Mouse (Mus musculus): ENCODE results near the gene Rnf44. TPM values are rescaled to one million over a fixed set of nuclear protein-coding genes. Genes with fewer than 3 reads are reported as not detected.

The Rnf44 gene
- polyA plus RNA-seq, 1 experiment from 2014 or later: 115 TPM

DNA sequence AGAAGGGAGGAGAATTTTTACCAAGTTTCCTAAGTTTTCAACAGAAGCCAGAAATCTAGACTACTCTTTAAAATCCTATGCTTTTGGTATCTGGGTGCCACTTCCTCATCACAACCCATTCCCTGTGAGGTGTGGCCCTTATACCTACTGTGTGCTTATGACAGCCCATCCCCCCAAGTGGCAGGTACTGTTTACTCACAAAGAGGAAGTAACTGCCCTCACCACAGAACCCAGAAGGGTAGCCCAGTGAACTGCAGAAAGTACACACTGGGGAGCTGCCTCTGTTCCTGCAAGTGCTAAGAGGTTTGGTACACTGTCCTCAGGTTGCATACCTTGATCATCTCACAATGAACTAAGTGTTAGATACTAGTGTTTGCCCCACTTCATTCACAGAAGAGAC is 2.0 kb downstream of the Rnf44 start:
- Histone ChIP-seq H3K27ac (ENCODE audit: low read depth, low read length) (no peak overlapping the region), H3K9ac (ENCODE audit: low read depth, low read length) (0 out of 2 replicates have a peak overlapping the region, but pooled peaks have one; percentile 92), H3K4me2 (replicated peaks; ENCODE audit: low read depth, low read length) (no peak overlapping the region), H3K4me1 (replicated peaks; ENCODE audit: control insufficient read depth, insufficient read depth, low read length) (peaks cover 9% of the 10 kb centered on the region), H3K36me3 (ENCODE audit: control insufficient read depth, insufficient read depth, low read length) (no peaks in the 10 kb centered on the region), H3K27me3 (ENCODE audit: control insufficient read depth, insufficient read depth, low read length) (no peaks in the 10 kb centered on the region), H3K4me3 (ENCODE audit: low read depth, low read length) (no peak overlapping the region), H3K9me3 (ENCODE audit: control insufficient read depth, low read length) (no peaks in the 10 kb centered on the region)
- ATAC-seq (ENCODE audit: low FRiP score): no peak
- DNase-seq (ENCODE audit: low spot score): no peak

DNA sequence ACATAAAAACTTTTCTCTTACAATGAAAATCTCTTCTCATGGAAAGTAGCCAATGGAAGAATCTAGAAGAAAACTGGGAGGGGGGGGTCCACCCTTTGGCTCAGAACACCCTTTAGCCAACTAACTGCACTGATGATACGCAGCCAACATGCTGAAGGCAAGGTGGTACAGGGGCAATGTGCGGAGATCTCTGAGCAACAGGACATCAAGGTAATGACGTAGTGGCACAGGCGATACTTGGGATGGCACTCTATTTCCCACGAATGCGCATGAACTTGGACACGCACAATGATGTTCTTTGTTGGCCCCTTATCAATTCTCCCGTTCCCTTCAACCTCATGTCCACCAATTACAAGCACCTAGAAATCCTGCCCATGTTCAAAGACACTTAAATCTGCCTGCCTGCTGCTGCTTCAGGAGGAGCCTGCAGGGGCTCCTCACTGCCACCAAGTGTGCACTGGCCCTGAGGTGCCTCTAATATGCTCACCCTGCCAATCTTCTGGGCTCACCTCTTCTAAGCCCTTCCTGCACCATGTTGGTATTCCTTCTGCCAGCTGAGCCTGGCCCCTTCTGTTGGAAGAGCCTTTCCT is 3.5 kb downstream of the Rnf44 start:
- H3K4me1 ChIP-seq (replicated peaks; ENCODE audit: control insufficient read depth, insufficient read depth, low read length): peaks cover 15% of the 10 kb centered on the region
- no peaks in the 10 kb centered on the region for H3K27me3 ChIP-seq (ENCODE audit: control insufficient read depth, insufficient read depth, low read length)
- DNase-seq (ENCODE audit: low spot score): no peak
- no peak overlapping the region for H3K27ac ChIP-seq (ENCODE audit: low read depth, low read length)
- H3K4me3 ChIP-seq (ENCODE audit: low read depth, low read length): no peak overlapping the region
- H3K9ac ChIP-seq (ENCODE audit: low read depth, low read length): no peak overlapping the region
- H3K4me2 ChIP-seq (replicated peaks; ENCODE audit: low read depth, low read length): no peak overlapping the region
- no peaks in the 10 kb centered on the region for H3K9me3 ChIP-seq (ENCODE audit: control insufficient read depth, low read length)
- 93% methylated on average over 8 of the region's 8 CpGs for WGBS
- ATAC-seq (ENCODE audit: low FRiP score): no peak
- no peaks in the 10 kb centered on the region for H3K36me3 ChIP-seq (ENCODE audit: control insufficient read depth, insufficient read depth, low read length)

DNA sequence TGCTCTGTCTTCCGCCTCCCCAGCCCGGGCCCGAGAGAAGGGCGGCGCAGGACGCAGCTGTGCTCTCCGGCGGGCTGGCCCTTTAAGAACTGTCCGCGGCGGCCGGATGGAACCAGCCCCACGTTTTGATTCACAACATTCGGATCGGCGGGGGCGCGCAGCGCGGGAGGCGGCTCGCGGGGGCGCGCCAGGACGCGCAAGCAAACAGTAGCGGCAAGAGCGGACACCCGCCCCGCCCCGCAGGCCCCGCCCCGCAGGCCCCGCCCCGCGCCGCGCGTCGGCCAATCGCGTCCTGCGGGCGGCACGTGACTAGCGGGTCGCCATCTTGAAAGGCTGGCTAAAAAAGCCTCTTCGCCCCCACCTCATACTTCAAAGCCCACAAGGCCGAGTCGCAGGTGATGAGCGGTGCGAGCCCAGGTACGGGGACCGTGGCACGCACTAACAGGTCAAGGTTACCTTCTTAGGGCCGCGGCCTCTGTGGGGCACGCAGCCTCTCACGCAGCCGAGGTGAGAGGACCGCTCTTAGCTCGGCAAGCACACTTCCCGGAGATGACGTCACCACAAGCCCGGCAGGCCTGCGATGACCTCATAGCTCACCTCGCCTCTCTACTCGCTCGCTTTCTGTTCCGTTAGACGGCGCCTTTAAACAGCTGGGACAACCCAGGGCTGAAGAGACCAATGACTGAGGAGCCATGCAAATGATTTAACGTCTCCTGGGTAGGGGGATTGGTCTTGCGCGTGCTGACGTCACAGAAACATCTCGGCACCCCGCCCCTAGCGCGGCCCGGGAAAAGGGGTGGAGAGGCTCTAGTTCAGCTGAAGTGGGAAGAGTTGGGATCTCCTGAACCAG is 5.9 kb downstream of the Rnf44 start:
- Histone ChIP-seq H3K27ac (ENCODE audit: low read depth, low read length) (peak overlapping the region; percentile 97), H3K4me3 (ENCODE audit: low read depth, low read length) (peak overlapping the region; percentile 97), H3K36me3 (ENCODE audit: control insufficient read depth, insufficient read depth, low read length) (peaks cover 7% of the 10 kb centered on the region), H3K9me3 (ENCODE audit: control insufficient read depth, low read length) (no peaks in the 10 kb centered on the region), H3K27me3 (ENCODE audit: control insufficient read depth, insufficient read depth, low read length) (no peaks in the 10 kb centered on the region), H3K9ac (ENCODE audit: low read depth, low read length) (peak overlapping the region; percentile 99), H3K4me1 (replicated peaks; ENCODE audit: control insufficient read depth, insufficient read depth, low read length) (peaks cover 18% of the 10 kb centered on the region), H3K4me2 (replicated peaks; ENCODE audit: low read depth, low read length) (peak overlapping the region; percentile 89)
- ATAC-seq (ENCODE audit: low FRiP score) (peak; percentile 92), DNase-seq (ENCODE audit: low spot score) (peak; percentile 99)
- WGBS: under 1% methylated on average over 67 of the region's 82 CpGs

DNA sequence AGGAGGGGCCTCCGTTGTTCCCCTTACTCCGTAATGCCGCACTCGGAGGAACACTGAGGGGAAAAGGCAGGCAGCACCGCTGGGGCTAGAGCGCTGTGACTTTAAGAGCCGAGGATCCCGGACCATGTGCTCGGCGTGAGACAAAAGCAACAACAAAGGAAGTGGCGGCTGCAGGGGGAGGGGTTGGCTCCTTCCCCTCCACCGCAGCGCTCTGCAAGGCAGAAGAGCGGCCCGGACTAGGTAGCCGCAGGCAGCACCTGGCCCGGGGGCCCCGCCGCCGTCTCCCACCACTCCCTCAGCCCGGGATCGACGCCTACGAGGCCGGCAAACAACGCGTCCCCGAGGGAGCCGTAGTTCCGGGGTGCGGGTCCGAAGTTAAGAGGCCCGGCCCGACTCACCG is 6.6 kb downstream of the Rnf44 start:
- under 1% methylated on average over 35 of the region's 35 CpGs for WGBS
- peaks cover 14% of the 10 kb centered on the region for H3K36me3 ChIP-seq (ENCODE audit: control insufficient read depth, insufficient read depth, low read length)
- peak; percentile 70 for ATAC-seq (ENCODE audit: low FRiP score)
- H3K9me3 ChIP-seq (ENCODE audit: control insufficient read depth, low read length): no peaks in the 10 kb centered on the region
- H3K4me3 ChIP-seq (ENCODE audit: low read depth, low read length): peak overlapping the region; percentile 97
- no peaks in the 10 kb centered on the region for H3K27me3 ChIP-seq (ENCODE audit: control insufficient read depth, insufficient read depth, low read length)
- H3K27ac ChIP-seq (ENCODE audit: low read depth, low read length): peak overlapping the region; percentile 97
- peaks cover 12% of the 10 kb centered on the region for H3K4me1 ChIP-seq (replicated peaks; ENCODE audit: control insufficient read depth, insufficient read depth, low read length)
- peak; percentile 87 for DNase-seq (ENCODE audit: low spot score)
- peak overlapping the region; percentile 99 for H3K9ac ChIP-seq (ENCODE audit: low read depth, low read length)
- H3K4me2 ChIP-seq (replicated peaks; ENCODE audit: low read depth, low read length): peak overlapping the region; percentile 89

DNA sequence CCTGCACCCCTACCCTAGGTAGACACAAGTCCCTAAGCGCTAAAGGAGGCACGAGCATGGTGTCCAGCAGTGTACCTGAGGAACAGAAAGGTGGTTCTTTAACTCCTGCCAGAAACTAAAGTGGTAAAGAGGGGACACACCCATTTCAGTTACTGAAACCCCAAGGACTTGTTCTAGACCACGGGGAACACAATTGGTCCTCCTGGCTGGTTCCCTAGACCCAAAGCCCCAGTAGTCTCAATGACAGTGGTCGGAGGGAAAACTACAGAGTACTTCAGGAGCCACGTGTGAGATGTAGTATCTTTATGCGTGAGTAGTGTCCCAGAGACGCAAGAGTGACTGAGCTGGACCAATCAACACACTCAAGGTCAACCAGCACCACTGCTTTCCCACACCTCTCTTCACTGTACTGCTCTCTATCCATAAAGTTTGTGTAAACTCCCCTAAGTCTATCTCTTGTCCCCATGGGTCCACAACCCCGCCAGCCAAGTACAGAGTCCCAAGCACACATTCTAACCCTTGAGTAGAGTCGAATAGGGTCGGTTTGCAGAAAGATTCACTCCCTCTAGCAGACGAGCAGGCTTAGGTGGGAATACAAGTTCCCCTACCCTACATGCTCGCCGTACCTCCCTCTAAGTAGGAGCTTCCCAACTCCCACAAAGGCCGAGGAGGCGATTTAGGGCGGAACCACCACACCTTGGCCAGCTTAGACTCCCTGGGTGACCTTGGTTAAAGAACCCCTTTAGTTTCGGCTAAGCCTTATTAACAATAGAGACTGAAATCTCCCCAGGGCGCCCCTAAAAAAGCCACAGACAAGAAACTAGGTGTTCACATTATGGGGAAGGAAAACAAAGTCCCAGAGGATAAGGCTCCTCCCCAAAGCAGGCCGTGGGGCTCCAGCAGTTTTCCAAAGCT is 7.3 kb downstream of the Rnf44 start:
- Histone ChIP-seq H3K9me3 (ENCODE audit: control insufficient read depth, low read length) (no peaks in the 10 kb centered on the region), H3K4me3 (ENCODE audit: low read depth, low read length) (peak overlapping the region; percentile 97), H3K4me1 (replicated peaks; ENCODE audit: control insufficient read depth, insufficient read depth, low read length) (peaks cover 9% of the 10 kb centered on the region; the same call in 1 of the 2 replicates), H3K36me3 (ENCODE audit: control insufficient read depth, insufficient read depth, low read length) (peaks cover 20% of the 10 kb centered on the region), H3K9ac (ENCODE audit: low read depth, low read length) (peak overlapping the region; percentile 99), H3K4me2 (replicated peaks; ENCODE audit: low read depth, low read length) (peak overlapping the region; percentile 89), H3K27me3 (ENCODE audit: control insufficient read depth, insufficient read depth, low read length) (no peaks in the 10 kb centered on the region), H3K27ac (ENCODE audit: low read depth, low read length) (peak overlapping the region; percentile 97)
- DNase-seq (ENCODE audit: low spot score) (no peak), ATAC-seq (ENCODE audit: low FRiP score) (no peak)
- WGBS: 8% methylated on average over 19 of the region's 19 CpGs

DNA sequence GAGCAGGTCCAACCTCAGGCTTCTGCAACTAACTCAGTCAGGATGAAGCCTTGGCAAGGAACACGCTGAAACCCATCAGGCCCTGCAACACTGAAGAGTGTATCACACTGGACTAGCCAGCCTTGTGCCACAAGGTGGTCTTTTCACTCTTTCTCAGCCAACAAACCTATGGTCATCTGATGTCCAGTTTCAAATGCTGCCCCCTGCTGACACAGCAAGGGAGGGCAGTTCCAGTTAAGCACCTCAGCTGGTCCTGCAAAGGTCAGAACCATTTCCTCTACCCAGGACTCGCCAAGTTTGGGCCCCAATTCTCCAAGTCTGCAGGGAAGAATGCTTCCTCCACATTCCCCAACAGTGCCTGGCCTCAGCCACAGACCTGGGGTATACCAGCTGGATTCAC is 8.5 kb downstream of the Rnf44 start:
- Histone ChIP-seq H3K27ac (ENCODE audit: low read depth, low read length) (no peak overlapping the region), H3K4me1 (replicated peaks; ENCODE audit: control insufficient read depth, insufficient read depth, low read length) (peaks cover 9% of the 10 kb centered on the region; the same call in 1 of the 2 replicates), H3K36me3 (ENCODE audit: control insufficient read depth, insufficient read depth, low read length) (peaks cover 28% of the 10 kb centered on the region), H3K27me3 (ENCODE audit: control insufficient read depth, insufficient read depth, low read length) (no peaks in the 10 kb centered on the region), H3K9me3 (ENCODE audit: control insufficient read depth, low read length) (no peaks in the 10 kb centered on the region), H3K9ac (ENCODE audit: low read depth, low read length) (peak overlapping the region; percentile 99; the same call in 1 of the 2 replicates), H3K4me2 (replicated peaks; ENCODE audit: low read depth, low read length) (peak overlapping the region; percentile 89), H3K4me3 (ENCODE audit: low read depth, low read length) (peak overlapping the region; percentile 97; the same call in 1 of the 2 replicates)
- ATAC-seq (ENCODE audit: low FRiP score) (no peak), DNase-seq (ENCODE audit: low spot score) (peak; percentile 75)
- WGBS: 39% methylated on average over 2 of the region's 2 CpGs

DNA sequence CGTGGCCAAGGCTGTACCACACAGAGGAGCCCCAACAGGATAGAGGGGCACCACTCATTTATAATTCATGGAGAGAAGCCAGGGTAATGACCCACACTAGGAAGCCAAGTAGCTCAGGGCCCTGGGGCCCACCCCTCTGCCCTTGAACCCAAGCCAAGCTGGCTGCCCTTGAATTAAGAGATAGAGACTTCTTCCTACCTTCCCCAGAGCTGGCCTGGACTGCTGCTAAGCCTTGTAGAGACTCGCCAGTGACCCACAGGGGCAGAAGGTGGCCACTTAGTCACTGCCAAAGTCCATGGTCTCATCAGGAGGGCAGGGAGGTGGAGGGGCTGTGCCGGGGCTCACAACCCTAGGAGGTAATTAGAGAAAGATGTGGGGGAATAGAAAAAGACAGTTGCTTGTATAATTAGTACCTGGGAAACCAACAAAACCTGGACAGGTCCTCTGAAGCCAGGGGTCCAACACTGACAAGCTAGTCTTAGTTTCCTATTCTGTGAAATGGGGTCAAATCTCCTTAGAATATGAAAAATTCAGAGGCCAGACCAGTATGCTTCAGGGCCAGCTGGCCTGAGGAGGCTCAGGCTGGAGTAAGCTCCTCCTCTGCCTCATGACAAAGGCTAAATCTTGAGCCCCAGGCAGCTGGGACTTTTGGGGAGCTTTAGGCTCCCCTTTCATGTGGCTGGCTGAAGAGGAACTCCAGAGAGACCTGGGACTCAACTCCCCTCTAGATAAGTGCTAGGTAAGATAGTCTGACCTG is 9.4 kb downstream of the Rnf44 start:
- H3K36me3 ChIP-seq (ENCODE audit: control insufficient read depth, insufficient read depth, low read length): peaks cover 28% of the 10 kb centered on the region
- no peaks in the 10 kb centered on the region for H3K27me3 ChIP-seq (ENCODE audit: control insufficient read depth, insufficient read depth, low read length)
- no peak overlapping the region for H3K4me3 ChIP-seq (ENCODE audit: low read depth, low read length)
- H3K4me1 ChIP-seq (replicated peaks; ENCODE audit: control insufficient read depth, insufficient read depth, low read length): peaks cover 9% of the 10 kb centered on the region; the same call in 1 of the 2 replicates
- no peak overlapping the region; the same call in 1 of the 2 replicates for H3K4me2 ChIP-seq (replicated peaks; ENCODE audit: low read depth, low read length)
- no peak overlapping the region for H3K9ac ChIP-seq (ENCODE audit: low read depth, low read length)
- H3K9me3 ChIP-seq (ENCODE audit: control insufficient read depth, low read length): no peaks in the 10 kb centered on the region
- DNase-seq (ENCODE audit: low spot score) (no peak), ATAC-seq (ENCODE audit: low FRiP score) (no peak)
- 78% methylated on average over 3 of the region's 3 CpGs for WGBS
- H3K27ac ChIP-seq (ENCODE audit: low read depth, low read length): no peak overlapping the region

DNA sequence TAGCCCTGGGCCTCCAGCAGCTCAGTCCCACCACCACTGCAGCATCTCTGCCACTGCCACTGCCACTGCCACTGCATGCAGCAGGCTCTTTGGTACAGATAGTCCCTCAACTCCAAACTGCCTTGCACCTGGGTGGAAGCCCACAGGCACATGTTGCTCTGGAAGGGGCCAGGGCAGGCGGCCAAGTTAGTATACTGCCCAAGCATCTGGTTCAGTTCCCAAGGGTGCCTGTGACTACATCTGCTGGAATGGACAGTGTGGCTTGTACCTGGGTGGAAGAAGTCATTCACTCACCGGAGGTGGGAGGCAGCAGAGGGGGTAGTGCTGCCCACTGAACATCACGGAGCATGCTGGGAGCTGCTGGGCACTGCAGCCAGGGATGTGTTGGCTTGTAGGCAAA is 10.4 kb downstream of the Rnf44 start:
- Histone ChIP-seq H3K4me3 (ENCODE audit: low read depth, low read length) (no peak overlapping the region), H3K27me3 (ENCODE audit: control insufficient read depth, insufficient read depth, low read length) (no peaks in the 10 kb centered on the region)
- WGBS: 90% methylated on average over 3 of the region's 3 CpGs

More for the DNA sequence above, 10.4 kb downstream of the Rnf44 start:
- Histone ChIP-seq H3K9me3 (ENCODE audit: control insufficient read depth, low read length) (no peaks in the 10 kb centered on the region), H3K4me2 (replicated peaks; ENCODE audit: low read depth, low read length) (no peak overlapping the region), H3K9ac (ENCODE audit: low read depth, low read length) (no peak overlapping the region), H3K27ac (ENCODE audit: low read depth, low read length) (no peak overlapping the region), H3K36me3 (ENCODE audit: control insufficient read depth, insufficient read depth, low read length) (peaks cover 28% of the 10 kb centered on the region), H3K4me1 (replicated peaks; ENCODE audit: control insufficient read depth, insufficient read depth, low read length) (peaks cover 9% of the 10 kb centered on the region; the same call in 1 of the 2 replicates)
- DNase-seq (ENCODE audit: low spot score): no peak
- ATAC-seq (ENCODE audit: low FRiP score): no peak

Measured in hindbrain, embryonic 11.5 days (tissue).